Mouse (Mus musculus) Muller cell, postnatal 12 days (primary cell): ENCODE results near the gene Cd6.

Experiments
- DNase-seq: peaks from one replicate; pipeline ENCODE4 v3.0.0-alpha.2; 2015; ENCODE audit errors: inconsistent ontology term

Cd6 gene

DNA sequence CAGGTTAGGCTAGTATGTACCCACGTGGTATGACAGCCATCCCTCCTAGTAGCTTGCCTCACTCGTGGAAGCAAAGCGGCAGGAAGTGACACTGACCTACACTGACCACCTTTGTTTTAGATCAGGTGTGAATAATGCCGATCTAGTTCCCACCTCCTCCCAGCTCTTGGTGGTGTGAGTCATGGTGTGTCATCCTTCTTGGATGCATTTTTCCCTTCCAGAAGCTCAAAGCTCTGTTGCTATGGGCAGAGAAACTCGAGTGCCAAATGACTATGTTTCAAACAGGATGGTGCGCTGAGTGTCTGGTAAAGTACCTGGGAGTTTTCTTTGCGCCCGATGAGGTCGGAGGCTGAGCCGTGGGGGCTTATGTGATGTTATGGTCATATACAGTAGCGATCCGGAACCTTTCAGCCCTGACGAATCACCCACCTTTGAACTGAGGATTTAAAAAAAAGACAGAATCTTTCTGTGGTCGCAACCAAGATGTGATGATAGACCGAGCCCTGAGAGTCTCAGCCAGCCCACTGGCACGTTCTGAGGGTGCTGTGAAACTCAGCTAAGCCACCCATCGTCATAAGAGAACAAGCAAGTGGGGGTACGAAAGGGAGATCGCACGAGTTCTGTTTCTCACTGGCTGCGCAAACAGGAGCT lies 66.4 kb downstream of the Cd6 start:
- DNase-seq: no peak

DNA sequence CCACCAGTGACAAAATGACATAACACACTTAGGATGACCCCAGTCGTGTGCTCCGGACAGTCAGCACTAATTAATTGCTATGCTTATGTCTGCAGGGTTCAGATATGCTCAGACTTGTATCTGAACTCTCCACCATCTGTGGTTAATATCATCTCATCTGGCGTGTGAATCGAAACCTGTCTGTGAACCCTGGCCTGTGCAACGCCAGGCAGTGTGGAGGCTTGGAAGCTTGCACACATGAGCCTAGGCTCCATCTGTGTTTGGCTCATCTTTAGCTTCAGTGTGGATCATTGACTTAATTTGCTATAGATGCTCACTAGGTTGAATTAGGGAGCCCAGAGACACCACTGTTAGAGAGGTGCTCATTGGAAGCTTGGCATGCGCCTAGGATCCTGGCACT lies 67.4 kb downstream of the Cd6 start:
- no peak for DNase-seq

DNA sequence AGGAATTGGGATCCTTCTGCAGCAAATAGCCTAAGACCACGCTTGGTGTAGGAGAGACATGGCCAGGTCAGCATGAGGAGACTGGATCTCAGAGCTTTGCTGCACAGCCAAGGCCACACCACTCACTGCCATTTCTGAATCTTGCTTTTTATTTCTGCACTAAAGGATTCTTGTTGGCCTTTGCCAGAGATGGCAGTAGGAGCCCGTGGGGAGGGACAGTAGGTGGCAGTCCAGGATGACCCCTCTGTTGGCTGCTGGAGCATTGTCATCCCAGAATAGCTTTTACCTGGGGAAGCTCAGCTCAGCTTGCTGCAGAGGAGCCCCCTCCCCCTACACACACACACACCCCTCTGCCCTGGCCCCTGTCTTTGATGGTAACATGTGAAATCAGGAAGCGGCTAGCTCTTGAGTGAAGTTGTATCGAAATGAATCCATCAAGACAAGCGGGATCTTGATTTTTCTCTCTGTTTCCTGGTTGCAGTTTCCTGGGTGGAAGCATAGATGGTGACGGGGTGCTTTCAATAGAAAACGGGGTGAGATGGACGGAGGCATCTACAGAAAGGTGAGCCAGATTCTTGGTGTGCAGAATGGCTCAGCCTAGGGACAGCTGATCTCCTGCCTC lies 68.0 kb downstream of the Cd6 start:
- DNase-seq: no peak

DNA sequence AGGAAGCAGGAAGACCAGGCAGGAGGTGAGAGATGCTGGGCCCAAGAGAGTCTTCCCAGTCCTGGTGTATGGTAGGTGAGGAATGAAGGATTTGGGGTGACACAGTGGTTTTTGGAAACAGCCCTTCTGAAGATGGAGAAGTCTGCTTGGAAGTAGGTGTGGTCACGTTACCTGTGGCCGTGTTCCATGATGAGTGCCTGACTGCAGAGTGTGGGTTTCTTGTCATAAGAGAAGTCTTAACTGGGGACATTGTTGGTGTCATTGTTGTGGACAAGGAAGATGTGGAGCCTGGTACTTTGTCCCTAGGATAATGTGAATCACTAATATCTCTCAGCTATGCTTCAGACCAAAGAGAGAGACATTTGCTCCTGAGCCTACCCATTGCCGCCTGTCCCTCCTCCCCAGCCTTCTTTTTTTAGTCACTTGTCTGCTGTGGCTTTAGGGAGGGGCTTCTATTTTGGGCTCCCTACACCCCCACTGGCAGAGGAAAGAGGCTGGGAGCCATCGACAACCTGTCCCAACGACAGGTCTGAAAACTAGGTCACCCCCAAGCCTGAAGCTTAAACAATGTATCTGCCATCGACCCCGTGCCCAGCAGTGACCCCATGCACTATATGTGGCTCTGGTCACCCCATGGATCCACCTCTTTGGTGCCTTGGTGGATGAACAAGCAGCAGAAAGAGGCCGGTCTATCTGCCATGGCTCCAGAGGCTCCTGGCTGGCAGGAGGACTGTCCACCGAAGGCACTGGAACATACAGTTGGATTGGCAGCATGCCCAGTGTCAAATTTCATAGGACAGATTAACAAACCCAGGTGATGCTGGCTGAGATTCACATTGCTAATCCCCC lies 69.7 kb downstream of the Cd6 start:
- no peak for DNase-seq

DNA sequence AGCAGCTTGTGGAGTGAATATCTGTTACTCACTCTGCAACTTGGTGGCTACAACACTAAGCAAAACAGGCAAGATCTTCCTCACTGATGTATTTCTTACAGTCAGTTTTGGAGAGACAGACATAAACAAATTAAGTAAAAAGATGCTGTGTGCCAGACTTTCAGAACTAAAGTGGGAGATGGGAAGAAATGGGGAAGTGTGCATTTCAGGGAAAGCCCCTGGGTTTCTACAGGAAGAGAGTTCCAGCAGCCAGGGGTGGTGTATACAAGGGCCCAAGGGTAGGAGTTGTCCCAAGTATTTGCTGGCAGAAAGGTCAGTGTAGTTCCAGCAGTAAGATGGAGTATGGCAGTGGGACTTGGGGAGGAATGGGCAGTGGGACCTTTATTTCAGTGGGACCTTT lies 70.3 kb downstream of the Cd6 start:
- no peak for DNase-seq

DNA sequence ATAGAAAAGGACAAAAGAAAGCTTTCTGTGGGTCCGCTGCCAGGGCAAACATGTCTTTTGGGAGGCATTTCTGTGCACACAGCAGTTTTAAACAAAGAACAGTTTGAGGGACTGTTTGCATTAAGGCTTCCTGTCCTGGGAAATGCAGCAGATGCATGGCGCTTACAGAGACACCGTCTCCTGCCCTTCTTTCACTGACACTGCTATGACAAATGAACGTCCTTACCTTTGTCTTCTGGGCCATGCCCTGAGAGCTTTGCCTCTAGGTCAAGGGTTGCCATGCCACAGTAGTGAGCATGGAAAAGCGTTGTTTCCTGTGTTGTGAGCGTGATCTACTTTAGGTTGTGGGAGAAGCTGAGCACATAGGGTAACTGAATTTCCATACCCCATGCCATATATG lies 71.2 kb downstream of the Cd6 start:
- no peak for DNase-seq

DNA sequence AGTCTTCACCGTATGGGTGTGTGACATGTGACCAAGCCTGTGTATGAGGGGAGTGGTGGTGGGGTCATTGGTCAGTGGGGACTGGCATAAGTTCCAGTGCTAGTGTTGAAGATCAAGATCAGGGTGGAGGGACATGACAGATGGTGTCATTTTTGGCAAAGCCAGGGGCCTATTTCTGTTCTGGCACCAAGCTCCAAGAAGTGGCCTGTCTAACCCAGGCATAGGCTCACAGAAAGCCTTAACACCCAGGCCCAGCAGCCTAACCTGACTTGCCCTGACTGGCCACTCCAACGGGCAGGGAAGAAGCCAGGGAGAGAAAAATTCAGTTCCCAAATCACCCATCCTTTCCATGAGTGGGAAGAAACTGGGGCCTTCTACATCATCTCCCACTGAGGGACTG lies 72.3 kb downstream of the Cd6 start:
- no peak for DNase-seq

DNA sequence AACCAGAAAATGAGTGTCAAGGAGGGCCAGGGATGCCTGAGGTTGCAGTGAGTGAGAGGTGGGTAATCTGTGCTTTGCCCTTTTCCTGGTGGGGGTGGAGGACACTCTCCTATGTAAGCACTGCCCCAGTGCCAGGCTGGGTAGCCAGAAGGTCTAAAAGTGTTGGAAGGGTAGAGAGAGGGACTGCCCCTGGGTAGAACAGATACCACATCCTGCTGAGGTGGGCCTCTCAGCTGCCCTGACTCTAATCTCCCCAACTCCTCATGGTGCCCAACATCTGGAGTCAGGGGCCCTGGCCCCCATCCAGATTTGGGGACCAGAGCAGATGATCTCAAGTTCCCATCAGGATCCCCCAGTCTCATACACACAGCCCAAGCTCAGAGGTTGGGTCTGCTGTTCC lies 72.7 kb downstream of the Cd6 start:
- DNase-seq: no peak

DNA sequence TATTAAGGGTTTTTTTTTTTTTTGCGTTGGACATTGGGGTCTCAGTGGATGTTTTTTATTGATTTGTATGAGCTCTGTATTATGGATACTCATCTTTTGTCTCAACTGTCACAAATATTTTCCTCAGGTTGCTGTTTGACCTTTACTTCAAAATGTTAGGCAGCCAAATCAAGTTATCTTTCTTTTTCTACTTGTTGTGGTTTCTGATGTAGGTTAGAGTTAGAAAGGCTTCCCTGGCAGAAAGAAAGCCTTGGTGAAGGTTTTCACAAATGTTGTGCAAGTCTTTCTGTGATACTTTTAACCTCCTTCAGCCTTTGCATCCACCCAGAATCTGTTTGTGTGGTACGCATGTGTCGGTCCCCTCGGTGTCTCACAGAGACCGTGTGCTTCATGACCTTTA lies 77.2 kb downstream of the Cd6 start:
- no peak for DNase-seq

DNA sequence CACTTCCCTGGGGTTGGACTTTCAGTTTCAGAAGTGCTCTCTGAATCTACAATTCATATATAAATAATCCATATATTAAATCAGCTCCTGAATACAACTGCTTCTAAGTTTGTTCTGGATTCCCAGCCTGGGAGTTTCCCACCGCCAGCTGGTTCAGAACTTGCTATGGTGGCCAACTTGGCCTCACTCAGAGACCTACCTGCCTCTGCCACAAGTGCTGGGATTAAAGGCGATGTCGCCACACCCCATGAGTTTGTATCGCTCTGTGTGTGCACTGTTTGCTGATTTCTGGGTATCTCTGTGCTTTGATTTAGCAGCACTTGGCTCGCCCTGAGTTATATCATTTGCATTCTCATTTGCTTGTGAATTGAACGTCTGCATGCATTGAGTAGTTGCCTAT lies 77.8 kb downstream of the Cd6 start:
- no peak for DNase-seq

DNA sequence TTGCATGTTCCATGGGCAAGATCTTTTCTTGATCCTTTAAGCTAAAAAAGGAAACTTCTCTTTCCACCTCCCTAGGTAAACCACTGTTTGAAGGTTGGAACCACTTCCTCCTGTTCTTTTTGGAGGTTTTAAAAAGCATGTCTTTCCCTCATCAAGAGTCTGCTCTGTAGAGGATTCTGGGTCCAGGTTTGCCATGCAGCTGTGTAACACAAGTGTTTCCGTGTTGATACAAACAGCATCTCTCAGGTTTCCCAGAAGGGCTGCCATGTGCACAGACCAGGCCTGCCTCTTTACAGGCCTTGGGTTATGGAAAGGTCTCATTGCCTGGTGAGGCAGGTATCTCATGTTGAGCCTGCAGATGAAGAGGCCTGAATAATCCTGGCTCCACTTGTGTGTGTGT lies 78.3 kb downstream of the Cd6 start:
- DNase-seq: no peak

DNA sequence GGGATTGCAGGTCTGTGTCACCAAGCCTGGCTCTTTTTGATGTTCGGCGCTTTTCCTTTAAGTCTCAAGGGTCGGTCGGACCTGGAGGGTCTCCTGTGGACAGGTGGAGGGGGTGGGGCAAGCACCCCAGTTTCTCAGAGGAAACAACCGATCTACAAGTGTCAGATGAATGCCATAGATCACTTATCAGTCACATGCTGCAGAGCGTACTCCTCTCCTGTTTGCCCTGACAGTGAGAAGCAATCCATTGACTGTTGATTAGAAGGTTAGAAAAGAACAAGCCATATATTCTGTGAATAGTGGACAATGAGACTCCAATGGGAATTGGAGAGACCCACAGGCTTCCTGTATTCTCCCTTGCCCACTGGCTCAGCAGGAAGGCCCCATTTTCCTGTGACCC lies 79.7 kb downstream of the Cd6 start:
- no peak for DNase-seq

DNA sequence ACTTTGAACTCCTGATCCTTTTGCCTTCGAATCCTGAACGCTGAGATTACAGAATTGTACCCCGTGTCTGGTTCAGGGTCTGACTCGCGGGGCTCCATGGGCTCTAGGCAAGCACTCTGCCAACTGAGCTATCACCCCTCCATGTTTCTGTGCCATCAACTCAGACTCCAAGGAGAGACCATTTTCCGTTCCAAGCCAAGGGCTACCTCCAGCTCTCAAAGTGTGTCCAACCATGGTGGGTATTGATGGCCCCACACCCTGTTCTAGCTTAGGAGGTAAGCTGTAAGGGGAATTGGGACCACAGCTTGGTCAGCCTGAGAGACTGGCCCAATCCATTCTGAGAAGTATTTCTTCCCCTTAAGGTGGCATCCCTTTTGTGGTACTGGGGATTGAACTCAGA lies 80.6 kb downstream of the Cd6 start:
- DNase-seq: no peak

DNA sequence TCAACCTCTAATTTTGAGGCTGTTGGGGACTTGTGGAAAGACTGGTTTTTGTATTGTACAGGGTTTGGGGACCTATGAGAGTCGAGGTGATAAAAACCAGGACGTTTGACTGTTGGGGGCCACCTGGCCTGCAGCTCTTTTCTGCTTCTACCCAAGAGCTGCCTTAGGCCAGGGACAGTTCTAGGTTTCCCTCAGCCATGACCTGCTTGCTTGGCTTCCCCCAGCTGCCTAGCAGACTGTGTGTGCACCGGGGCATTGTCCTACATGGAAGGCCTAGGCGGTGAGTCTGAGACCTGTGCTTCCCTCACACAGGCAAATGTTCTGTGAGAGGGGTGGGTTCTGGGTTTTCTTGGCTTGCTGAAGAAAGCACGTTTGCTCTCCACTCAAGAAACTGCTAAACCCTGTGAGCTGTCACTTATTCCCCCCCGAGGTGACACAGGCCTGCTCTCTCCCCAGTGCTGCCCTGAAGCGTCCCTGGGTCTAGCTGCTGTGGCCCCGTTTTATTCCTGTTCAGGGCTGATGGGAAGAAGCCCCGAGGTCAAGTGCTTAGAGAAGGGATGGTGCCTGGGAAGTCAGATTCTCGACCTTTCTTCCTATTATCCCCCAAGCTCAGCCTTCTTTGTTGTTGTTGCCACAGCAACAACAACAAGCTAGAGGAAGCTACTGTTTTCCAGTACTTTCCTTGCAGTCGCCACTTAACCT lies 81.3 kb downstream of the Cd6 start:
- DNase-seq: no peak

DNA sequence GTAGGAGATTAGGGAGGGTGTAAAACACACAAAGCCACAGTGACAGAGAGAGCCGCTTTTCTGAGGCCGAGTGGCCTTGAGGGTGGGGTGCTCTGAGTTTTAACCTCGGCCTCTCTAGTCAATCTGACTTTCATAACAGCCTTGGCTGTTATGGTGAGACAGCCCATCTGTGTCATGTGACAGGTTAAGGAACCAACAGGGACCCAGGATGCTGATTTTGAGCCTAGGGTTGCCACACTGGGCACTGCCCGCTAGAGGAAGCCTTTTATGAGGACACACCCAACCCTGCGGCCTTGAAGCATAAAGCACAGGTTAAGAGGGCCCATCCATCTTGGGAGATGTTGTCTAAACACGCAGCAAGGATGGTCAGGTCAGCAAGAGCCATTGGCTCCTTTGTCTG lies 82.1 kb downstream of the Cd6 start:
- DNase-seq: no peak

DNA sequence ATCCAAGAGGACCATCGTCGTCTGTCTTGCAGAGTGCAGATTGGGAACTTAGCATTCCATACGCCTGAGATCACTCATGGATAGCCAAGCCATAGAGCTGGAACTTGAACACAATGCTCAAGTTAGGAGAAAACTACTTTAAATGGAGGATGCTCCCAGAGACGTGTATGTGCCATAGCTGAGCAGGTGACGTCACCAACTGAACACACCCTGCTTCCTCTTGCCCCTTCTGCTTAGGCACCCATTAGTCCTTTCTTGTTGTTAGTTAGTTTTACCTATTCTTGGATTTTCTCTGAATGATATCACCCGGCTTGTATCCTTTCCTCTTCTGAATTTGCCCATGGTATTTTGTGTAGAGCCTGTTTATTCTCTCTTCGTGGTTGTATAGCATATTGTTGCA lies 82.7 kb downstream of the Cd6 start:
- no peak for DNase-seq

DNA sequence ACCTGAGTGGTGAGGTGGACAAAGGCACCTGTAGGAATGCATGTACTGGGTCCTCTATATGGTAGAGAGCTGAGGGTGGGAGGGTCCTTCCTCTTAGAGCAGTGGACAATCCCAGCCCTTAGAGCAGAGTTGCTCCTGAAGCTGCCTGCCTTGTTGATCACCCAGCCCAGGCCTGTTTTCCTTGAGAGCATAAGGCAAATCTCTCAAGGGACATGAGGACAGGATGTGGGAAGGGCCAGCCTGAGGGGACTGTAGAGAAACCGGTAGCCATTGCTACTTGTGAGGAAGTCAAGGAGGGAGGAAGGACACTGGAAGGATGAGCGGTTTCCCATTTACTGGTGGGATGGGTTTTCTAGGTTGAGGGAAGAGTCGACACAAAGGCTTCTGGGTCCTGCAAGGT lies 87.3 kb downstream of the Cd6 start:
- no peak for DNase-seq

DNA sequence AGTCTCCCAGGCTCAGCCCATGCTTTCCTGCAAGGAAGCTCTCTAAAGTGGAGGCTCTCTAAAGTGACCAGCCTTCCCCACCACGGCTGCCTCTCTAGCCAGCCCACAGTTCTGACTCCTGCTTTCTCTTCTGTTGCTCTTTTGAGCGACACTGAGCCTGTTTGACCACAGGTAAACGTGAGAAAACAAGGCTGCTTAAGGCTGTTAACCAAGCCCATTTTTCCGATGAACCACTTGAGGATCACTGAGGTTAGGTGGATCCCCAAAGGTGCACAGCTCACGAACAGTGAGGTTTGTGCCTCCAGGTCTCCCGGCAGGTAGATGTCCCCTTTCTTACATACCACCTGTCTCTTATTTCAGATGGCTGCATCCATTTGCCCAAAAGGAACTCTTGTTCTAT lies 87.7 kb downstream of the Cd6 start:
- no peak for DNase-seq

DNA sequence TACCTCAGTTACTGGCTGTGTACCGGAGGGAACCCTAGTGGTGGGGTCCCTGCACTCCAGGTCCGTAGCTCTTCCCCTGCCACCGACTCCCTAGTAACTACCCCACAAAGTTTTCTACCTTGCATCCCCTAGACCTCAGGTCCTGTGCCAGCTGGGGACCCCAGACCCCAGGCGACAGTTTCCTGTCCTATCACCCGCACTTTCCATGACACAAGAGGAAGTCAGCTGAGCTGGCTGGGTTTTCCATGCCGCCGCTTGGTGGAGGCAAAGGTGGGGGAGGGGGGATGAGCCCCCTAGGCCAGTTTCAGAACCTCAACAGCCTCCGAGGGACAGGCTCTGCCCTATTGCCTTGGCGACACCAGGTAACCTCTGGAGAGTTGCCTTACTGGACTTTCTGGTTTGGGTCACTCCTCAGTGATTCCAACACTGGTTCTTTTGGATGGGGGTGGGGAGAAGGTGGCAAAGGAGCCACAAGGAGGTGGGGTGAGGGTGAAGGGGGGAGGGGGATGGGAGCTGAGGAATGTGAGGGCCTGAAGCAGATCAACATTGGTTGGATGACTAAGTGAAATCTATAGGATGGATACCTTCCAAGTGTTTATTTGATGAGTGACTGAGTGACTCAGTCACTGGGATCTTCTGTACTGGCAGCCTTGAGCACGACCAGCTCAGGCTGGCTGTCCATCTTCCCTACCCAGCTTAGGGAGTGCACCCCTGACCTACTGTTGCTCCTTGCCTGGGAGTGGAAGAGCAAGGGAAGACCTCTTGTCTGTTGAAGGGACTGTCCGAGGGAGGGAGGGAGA lies 89.0 kb downstream of the Cd6 start:
- DNase-seq: peak; percentile 44

DNA sequence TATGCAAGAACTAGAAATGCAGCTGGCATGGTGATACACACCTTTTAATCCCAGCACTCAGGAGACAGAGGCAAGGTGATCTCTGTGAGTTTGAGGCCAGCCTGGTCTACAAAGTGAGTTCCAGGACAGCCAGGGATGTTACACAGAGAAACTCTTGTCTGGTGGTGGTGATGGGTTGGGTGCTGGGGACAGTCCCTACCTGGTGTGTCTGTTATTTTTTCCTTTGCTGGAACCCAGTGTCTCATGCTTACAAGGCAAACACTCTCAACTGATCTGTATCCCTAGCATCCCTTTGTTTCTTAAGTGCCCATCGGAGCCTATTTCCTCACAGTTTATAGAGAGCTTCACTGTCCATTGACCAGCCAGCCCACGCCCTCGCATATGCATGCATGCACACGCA lies 89.9 kb downstream of the Cd6 start:
- no peak for DNase-seq
